10 mouse cellular contexts compared by ENCODE assay signal in genomic region chr11:88559365-88559970, GRCm38 (mm10).
DNase-seq lines count a peak whose midpoint lies in the region; ATAC-seq and TF ChIP-seq lines count a peak whose summit lies in the region.
"Had no signal": no experiment of that assay in that cellular context is flagged by ENCODE, and none has a peak within 500 bp of the region (broad histone marks: within the 10 kb centered on the region; RNA-seq: fewer than 3 reads in every experiment).

No protein-coding gene starts in this region.

- H3K36me3 ChIP-seq in heart, embryonic 12.5 days = peaks cover 3% of the 10 kb centered on the region; the same call in 1 of the 2 replicates
- H3K36me3 ChIP-seq in CH12.LX (replicated peaks in 1 of 2; ENCODE audit: control insufficient read depth in 1 of 2, insufficient read depth in 1 of 2, low read length in 1 of 2) = peaks cover 14 to 42% of the 10 kb centered on the region in 2 experiments

- H3K4me1 ChIP-seq in heart, embryonic 12.5 days (replicated peaks) = peaks cover 88% of the 10 kb centered on the region
- H3K4me1 ChIP-seq in CH12.LX (ENCODE audit: control insufficient read depth in 1 of 2, insufficient read depth in 2 of 2) = peaks cover 42 to 72% of the 10 kb centered on the region in 2 experiments

- H3K27ac ChIP-seq in heart, embryonic 12.5 days (ENCODE audit: poor library complexity, severe bottlenecking) = peak overlapping the region; percentile 77
- 0 out of 2 replicates have a peak overlapping the region, but pooled peaks have one; percentile 4 for H3K27ac ChIP-seq in left cerebral cortex, adult 2 months
- H3K27ac ChIP-seq in CH12.LX (ENCODE audit: insufficient read depth, low read depth) = peak overlapping the region; percentile 74
- H3K27ac ChIP-seq: midbrain, embryonic 12.5 days had no signal

- H3K4me3 ChIP-seq in heart, embryonic 12.5 days = no peak overlapping the region
- H3K4me3 ChIP-seq in left cerebral cortex, adult 2 months = no peak overlapping the region
- peak overlapping the region in 1 of 3 experiments; percentile 12 for H3K4me3 ChIP-seq in CH12.LX (replicated peaks in 1 of 3; ENCODE audit: low read depth in 2 of 3, low read length in 2 of 3, poor library complexity in 1 of 3)
- H3K4me3 ChIP-seq: midbrain, embryonic 12.5 days had no signal

- TF ChIP-seq RAD21 in CH12.LX (IDR thresholded peaks at IDR 0.05; ENCODE audit: low read depth, low read length) = peak; percentile 87

- dilution Hi-C loops in CH12.LX (cut with MboI; ENCODE audit: extremely low pct_ligation_motif_present, extremely low pct_unique_long_range_greater_than_20kb, low sequenced_read_pairs) = no loop called here

- intact Hi-C loops in heart, postnatal 14 days (cut with DNase I) = loop anchor here (5.0 kb wide), 1 partner anchor 53 kb away; no protein-coding TSS in a partner anchor
- intact Hi-C loops in left cerebral cortex, adult 2 months (cut with DNase I) = no loop called here

- H3K4me2 ChIP-seq in heart, embryonic 12.5 days = no peak overlapping the region
- H3K4me2 ChIP-seq in CH12.LX (ENCODE audit: insufficient read depth, low read depth, poor library complexity, severe bottlenecking) = no peak overlapping the region
- H3K4me2 ChIP-seq: midbrain, embryonic 12.5 days had no signal

- WGBS in heart, embryonic 12.5 days = 40% methylated on average over 10 of the region's 10 CpGs

- no peaks in the 10 kb centered on the region; the same call in 1 of the 2 replicates for H3K79me2 ChIP-seq in CH12.LX (replicated peaks; ENCODE audit: control insufficient read depth, extremely low read depth, insufficient read depth, poor library complexity, severe bottlenecking)

- no peaks in the 10 kb centered on the region for H3K9me3 ChIP-seq in heart, embryonic 12.5 days (replicated peaks)
- H3K9me3 ChIP-seq in CH12.LX (replicated peaks; ENCODE audit: low read length) = no peaks in the 10 kb centered on the region
- H3K9me3 ChIP-seq: midbrain, embryonic 12.5 days had no signal

- no peak for DNase-seq in heart, postnatal 14 days
- no peak for DNase-seq in left cerebral cortex, adult 2 months (ENCODE audit: extremely low spot score in 1 of 2, low spot score in 2 of 2)
- no peak for DNase-seq in left cerebral cortex, adult 18-20 months (ENCODE audit: low spot score in 2 of 2)
- DNase-seq in CH12.LX (ENCODE audit: extremely low read depth) = peak; percentile 88
- no peak for DNase-seq in urinary bladder, adult 18-20 months (ENCODE audit: low spot score in 2 of 2)
- DNase-seq in adrenal gland, adult 8-10 months = no peak
- DNase-seq: cerebellum, adult 9-10 months had no signal

- no peak overlapping the region for H3K9ac ChIP-seq in heart, embryonic 12.5 days
- no peak overlapping the region for H3K9ac ChIP-seq in CH12.LX (ENCODE audit: insufficient read depth, low read depth)
- H3K9ac ChIP-seq: midbrain, embryonic 12.5 days had no signal

- peak; percentile 82 for TF ChIP-seq EP300 in CH12.LX (IDR thresholded peaks at IDR 0.05; ENCODE audit: low read length)

- in situ Hi-C loops in CH12.LX (cut with MboI; ENCODE audit: low pct_ligation_motif_present, low pct_unique_long_range_greater_than_20kb, low sequenced_read_pairs) = loop anchor here (5.0 to 10.0 kb wide), 3 partner anchors 33 to 263 kb away; no protein-coding TSS in a partner anchor

- H3K27me3 ChIP-seq in heart, embryonic 12.5 days (replicated peaks) = no peaks in the 10 kb centered on the region
- no peaks in the 10 kb centered on the region for H3K27me3 ChIP-seq in CH12.LX (replicated peaks)
- H3K27me3 ChIP-seq: midbrain, embryonic 12.5 days had no signal

- TF ChIP-seq CTCF in left cerebral cortex, adult 2 months (IDR thresholded peaks at IDR 0.05) = no peak; the same call in 1 of the 2 replicates
- TF ChIP-seq CTCF in CH12.LX (conservative IDR thresholded peaks at IDR 0.05 in 1 of 2, IDR thresholded peaks at IDR 0.05 in 1 of 2; ENCODE audit: low read depth in 2 of 2, low read length in 2 of 2) = peak in 1 of 2 experiments; percentile 90; a peak in 2 of 4 replicates

- no peak for TF ChIP-seq POLR2A in CH12.LX (IDR thresholded peaks at IDR 0.05; ENCODE audit: low read depth, low read length)

- no peak for ATAC-seq in heart, embryonic 12.5 days (ENCODE audit: insufficient number of reproducible peaks, low FRiP score)
- peak; percentile 70 for ATAC-seq in megakaryocyte progenitor cell, adult 5-6 weeks (replicated peaks; ENCODE audit: poor library complexity)

TF ChIP-seq in CH12.LX, 34 proteins besides CTCF, POLR2A, EP300 and RAD21:
- peak; percentile 92 for TF ChIP-seq ETS1 (conservative IDR thresholded peaks at IDR 0.05; ENCODE audit: low read depth, low read length)
- 0 out of 2 replicates have a peak, but pooled peaks have one; percentile 5 for TF ChIP-seq NRF1 (IDR thresholded peaks at IDR 0.05; ENCODE audit: low read depth, low read length)
- peak; percentile 84 for TF ChIP-seq ZC3H11A (IDR thresholded peaks at IDR 0.05; ENCODE audit: low read depth, low read length)
- peak; percentile 95 for TF ChIP-seq MXI1 (IDR thresholded peaks at IDR 0.05; ENCODE audit: low read depth, low read length)
- TF ChIP-seq MAFK (IDR thresholded peaks at IDR 0.05; ENCODE audit: insufficient replicate concordance, low read length) = no peak; the same call in 1 of the 2 replicates
- TF ChIP-seq MYC (IDR thresholded peaks at IDR 0.05; ENCODE audit: low read depth, low read length) = peak; percentile 99
- 0 out of 2 replicates have a peak, but pooled peaks have one; percentile 5 for TF ChIP-seq TBP (conservative IDR thresholded peaks at IDR 0.05; ENCODE audit: low read depth, low read length)
- peak; percentile 77; the same call in 1 of the 2 replicates for TF ChIP-seq RCOR1 (conservative IDR thresholded peaks at IDR 0.05; ENCODE audit: low read depth, low read length)
- peak; percentile 96 for TF ChIP-seq SIN3A (IDR thresholded peaks at IDR 0.05; ENCODE audit: low read length)
- 0 out of 2 replicates have a peak, but pooled peaks have one; percentile 51 for TF ChIP-seq CHD1 (IDR thresholded peaks at IDR 0.05; ENCODE audit: low read depth, low read length)
- peak; percentile 86 for TF ChIP-seq JUND (conservative IDR thresholded peaks at IDR 0.05; ENCODE audit: low read depth, low read length)
- peak; percentile 88 for TF ChIP-seq MAZ (IDR thresholded peaks at IDR 0.05; ENCODE audit: low read depth, low read length)
- peak; percentile 70; the same call in 1 of the 2 replicates for TF ChIP-seq E2F4 (IDR thresholded peaks at IDR 0.05; ENCODE audit: insufficient replicate concordance, low read depth, low read length)
- peak; percentile 63 for TF ChIP-seq TCF12 (IDR thresholded peaks at IDR 0.05; ENCODE audit: low read depth, low read length)
- TF ChIP-seq ZNF384 (IDR thresholded peaks at IDR 0.05; ENCODE audit: low read depth, low read length) = peak; percentile 47
- TF ChIP-seq UBTF (IDR thresholded peaks at IDR 0.05; ENCODE audit: low read depth, low read length) = no peak
- peak; percentile 96 for TF ChIP-seq JUN (IDR thresholded peaks at IDR 0.05; ENCODE audit: insufficient read depth, low read depth, low read length)
- peak; percentile 96 for TF ChIP-seq SMC3 (IDR thresholded peaks at IDR 0.05; ENCODE audit: low read depth, low read length)
- no peak for TF ChIP-seq GABPA (IDR thresholded peaks at IDR 0.05; ENCODE audit: insufficient replicate concordance, low read depth, low read length)
- TF ChIP-seq HCFC1 (IDR thresholded peaks at IDR 0.05; ENCODE audit: low read depth, low read length) = no peak
- TF ChIP-seq MEF2A (IDR thresholded peaks at IDR 0.05; ENCODE audit: borderline replicate concordance, low read depth, low read length) = peak; percentile 99
- TF ChIP-seq IRF4 (IDR thresholded peaks at IDR 0.05; ENCODE audit: low read depth, low read length) = peak; percentile 78
- no peak for TF ChIP-seq POLR2AphosphoS2 (IDR thresholded peaks at IDR 0.05; ENCODE audit: low read depth, low read length)
- peak; percentile 93 for TF ChIP-seq BHLHE40 (IDR thresholded peaks at IDR 0.05; ENCODE audit: low read depth, low read length)
- TF ChIP-seq MAX (IDR thresholded peaks at IDR 0.05; ENCODE audit: low read length) = peak; percentile 98
- TF ChIP-seq KAT2A (IDR thresholded peaks at IDR 0.05; ENCODE audit: insufficient replicate concordance, low read length) = no peak
- peak; percentile 40; the same call in 1 of the 2 replicates for TF ChIP-seq NELFE (IDR thresholded peaks at IDR 0.05; ENCODE audit: low read depth, low read length)
- TF ChIP-seq CHD2 (IDR thresholded peaks at IDR 0.05; ENCODE audit: low read length) = peak; percentile 63

Comparison
In these comparisons a context has a peak if more than half of its experiments do, and no peak if none do; other contexts are left out.
1. H3K27ac ChIP-seq: peak in every context shown above with its lines; median percentile 77 in heart, embryonic 12.5 days; 74 in CH12.LX; 4 in left cerebral cortex, adult 2 months.